Mouse (Mus musculus): ENCODE measurements at regions not wholly inside any gene's neighbourhood (a gene's known extent, or its start where the extent isn't known, plus 50 kb on each side); places are given as distances from the start of the nearest gene placed in this dataset.

DNA sequence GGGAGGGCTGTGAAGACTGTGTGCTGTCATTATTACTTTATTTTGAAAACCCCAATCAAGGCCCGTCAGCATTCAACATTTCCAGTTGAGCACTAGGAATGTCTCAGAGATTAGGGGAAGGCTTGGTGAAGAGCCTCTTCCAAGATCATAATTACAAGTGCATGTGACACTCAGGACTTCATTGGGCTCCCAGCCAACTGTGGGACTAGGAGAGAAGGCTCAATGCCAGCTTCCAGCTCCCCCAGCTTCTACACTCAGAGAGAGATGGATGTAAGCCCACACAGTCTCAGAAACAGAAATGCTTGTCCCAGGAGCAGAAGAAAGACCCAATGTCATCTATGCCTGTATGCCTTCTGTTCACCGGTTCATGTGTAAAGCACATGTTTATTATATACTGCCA lies 169.5 kb downstream of the Ttc32 start:
- peak; percentile 78 for DNase-seq (ENCODE audit: low spot score)
- H3K9ac ChIP-seq (ENCODE audit: low read depth, low read length) = no peak overlapping the region
- no peak overlapping the region for H3K4me2 ChIP-seq (ENCODE audit: low read depth, low read length)
- H3K4me1 ChIP-seq (ENCODE audit: control insufficient read depth, insufficient read depth, low read length) = no peaks in the 10 kb centered on the region; the same call in 1 of the 2 replicates
- no peaks in the 10 kb centered on the region for H3K27me3 ChIP-seq (replicated peaks; ENCODE audit: control insufficient read depth, insufficient read depth, low read length)
- no peak for ATAC-seq (ENCODE audit: low read depth)
- H3K27ac ChIP-seq (replicated peaks; ENCODE audit: low read depth, low read length) = no peak overlapping the region
- H3K4me3 ChIP-seq (ENCODE audit: low read depth, low read length) = no peak overlapping the region
- no peaks in the 10 kb centered on the region for H3K36me3 ChIP-seq (ENCODE audit: control insufficient read depth, insufficient read depth, low read length)
- 53% methylated on average over 2 of the region's 2 CpGs for WGBS
- H3K9me3 ChIP-seq (ENCODE audit: control insufficient read depth, low read length) = no peaks in the 10 kb centered on the region

DNA sequence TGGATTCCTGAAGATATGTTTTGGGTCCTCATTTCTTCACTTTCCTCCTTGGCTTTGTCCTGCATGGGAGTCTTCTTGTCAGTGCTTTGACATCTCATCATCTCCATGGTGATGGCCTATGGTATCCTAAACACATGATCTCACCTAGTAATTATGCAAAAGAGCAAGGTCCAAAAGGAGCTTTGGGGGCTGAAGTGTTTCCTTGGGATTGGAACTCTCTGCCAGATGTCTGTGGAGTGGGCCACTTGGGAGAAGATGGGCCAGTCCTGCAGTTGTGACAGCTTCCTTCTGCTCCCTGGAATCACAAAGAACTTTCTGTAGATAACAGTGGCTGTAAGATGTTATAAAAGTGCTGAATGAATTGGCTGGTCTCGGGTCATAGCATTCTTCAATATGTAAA lies 182.4 kb downstream of the Ttc32 start:
- ATAC-seq (ENCODE audit: low read depth) = no peak
- Histone ChIP-seq H3K9ac (ENCODE audit: low read depth, low read length) (no peak overlapping the region), H3K9me3 (ENCODE audit: control insufficient read depth, low read length) (no peaks in the 10 kb centered on the region), H3K27me3 (replicated peaks; ENCODE audit: control insufficient read depth, insufficient read depth, low read length) (no peaks in the 10 kb centered on the region), H3K4me2 (ENCODE audit: low read depth, low read length) (no peak overlapping the region), H3K4me3 (ENCODE audit: low read depth, low read length) (no peak overlapping the region), H3K36me3 (ENCODE audit: control insufficient read depth, insufficient read depth, low read length) (no peaks in the 10 kb centered on the region), H3K4me1 (ENCODE audit: control insufficient read depth, insufficient read depth, low read length) (no peaks in the 10 kb centered on the region), H3K27ac (replicated peaks; ENCODE audit: low read depth, low read length) (no peak overlapping the region)
- WGBS = 84% methylated on average over 1 of the region's 1 CpGs
- DNase-seq (ENCODE audit: low spot score) = no peak

DNA sequence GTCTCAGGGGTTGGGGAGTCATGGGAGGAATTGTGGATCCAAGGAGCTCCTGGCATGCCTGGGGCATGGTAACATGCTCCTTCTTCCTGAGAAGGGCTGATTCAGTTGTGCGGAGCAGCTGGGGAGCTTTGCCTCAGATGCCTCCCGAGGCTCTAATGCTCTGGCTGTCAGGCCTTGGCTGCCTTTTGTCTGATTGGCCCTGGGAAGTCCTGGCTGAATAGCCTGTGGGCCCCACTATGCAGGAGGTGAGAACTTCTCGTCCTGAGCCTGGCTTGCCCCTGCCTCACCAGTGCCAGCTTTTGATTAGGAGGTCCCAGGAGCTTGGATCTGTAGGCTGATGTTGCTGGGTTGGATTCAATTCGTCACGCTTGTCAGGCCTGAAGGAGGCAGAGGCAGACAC lies 195.2 kb downstream of the Ttc32 start:
- Histone ChIP-seq H3K27me3 (replicated peaks; ENCODE audit: control insufficient read depth, insufficient read depth, low read length) (no peaks in the 10 kb centered on the region), H3K9me3 (ENCODE audit: control insufficient read depth, low read length) (no peaks in the 10 kb centered on the region), H3K4me1 (ENCODE audit: control insufficient read depth, insufficient read depth, low read length) (no peaks in the 10 kb centered on the region), H3K4me3 (ENCODE audit: low read depth, low read length) (no peak overlapping the region), H3K4me2 (ENCODE audit: low read depth, low read length) (no peak overlapping the region), H3K36me3 (ENCODE audit: control insufficient read depth, insufficient read depth, low read length) (no peaks in the 10 kb centered on the region), H3K9ac (ENCODE audit: low read depth, low read length) (no peak overlapping the region), H3K27ac (replicated peaks; ENCODE audit: low read depth, low read length) (no peak overlapping the region)
- WGBS = 47% methylated on average over 5 of the region's 5 CpGs
- ATAC-seq (ENCODE audit: low read depth) (no peak), DNase-seq (ENCODE audit: low spot score) (peak; percentile 55)

- H3K4me1 ChIP-seq (ENCODE audit: control insufficient read depth, insufficient read depth, low read length) = no peaks in the 10 kb centered on the region
- WGBS = 77% methylated on average over 5 of the region's 5 CpGs
- H3K4me3 ChIP-seq (ENCODE audit: low read depth, low read length) = no peak overlapping the region
- no peaks in the 10 kb centered on the region for H3K36me3 ChIP-seq (ENCODE audit: control insufficient read depth, insufficient read depth, low read length)
- H3K4me2 ChIP-seq (ENCODE audit: low read depth, low read length) = no peak overlapping the region
- no peak overlapping the region for H3K27ac ChIP-seq (replicated peaks; ENCODE audit: low read depth, low read length)
- H3K9ac ChIP-seq (ENCODE audit: low read depth, low read length) = no peak overlapping the region
- ATAC-seq (ENCODE audit: low read depth) (no peak), DNase-seq (ENCODE audit: low spot score) (peak; percentile 13)
- H3K9me3 ChIP-seq (ENCODE audit: control insufficient read depth, low read length) = no peaks in the 10 kb centered on the region
- no peaks in the 10 kb centered on the region for H3K27me3 ChIP-seq (replicated peaks; ENCODE audit: control insufficient read depth, insufficient read depth, low read length)
These were observed 198.1 kb downstream of the Ttc32 start for GRCm38 (mm10) chr12:9227901-9228300.

DNA sequence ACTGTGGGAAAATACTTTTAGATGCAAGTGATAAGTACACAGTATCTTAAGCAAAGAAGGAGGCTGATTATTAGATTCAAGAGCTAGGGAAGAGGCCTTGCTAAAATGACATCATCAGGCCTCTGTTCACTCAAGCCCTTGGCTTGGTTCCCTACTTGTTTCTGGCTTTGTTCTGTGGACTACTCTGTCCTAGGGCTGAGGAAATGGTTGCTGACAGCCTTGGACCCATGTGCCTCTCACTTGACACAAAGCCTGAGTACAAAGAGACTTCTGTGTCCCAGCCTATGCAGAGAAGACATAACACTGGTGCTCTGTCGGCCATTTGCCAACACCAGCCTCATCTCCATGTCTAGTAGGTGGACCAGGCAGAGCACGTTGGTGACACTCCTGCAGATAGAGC lies 198.7 kb downstream of the Ttc32 start:
- Histone ChIP-seq H3K4me1 (ENCODE audit: control insufficient read depth, insufficient read depth, low read length) (no peaks in the 10 kb centered on the region), H3K36me3 (ENCODE audit: control insufficient read depth, insufficient read depth, low read length) (no peaks in the 10 kb centered on the region), H3K9me3 (ENCODE audit: control insufficient read depth, low read length) (no peaks in the 10 kb centered on the region), H3K4me2 (ENCODE audit: low read depth, low read length) (no peak overlapping the region), H3K27me3 (replicated peaks; ENCODE audit: control insufficient read depth, insufficient read depth, low read length) (no peaks in the 10 kb centered on the region), H3K4me3 (ENCODE audit: low read depth, low read length) (no peak overlapping the region), H3K27ac (replicated peaks; ENCODE audit: low read depth, low read length) (no peak overlapping the region), H3K9ac (ENCODE audit: low read depth, low read length) (no peak overlapping the region)
- 65% methylated on average over 2 of the region's 2 CpGs for WGBS
- peak; percentile 72 for DNase-seq (ENCODE audit: low spot score)
- ATAC-seq (ENCODE audit: low read depth) = peak; percentile 71

DNA sequence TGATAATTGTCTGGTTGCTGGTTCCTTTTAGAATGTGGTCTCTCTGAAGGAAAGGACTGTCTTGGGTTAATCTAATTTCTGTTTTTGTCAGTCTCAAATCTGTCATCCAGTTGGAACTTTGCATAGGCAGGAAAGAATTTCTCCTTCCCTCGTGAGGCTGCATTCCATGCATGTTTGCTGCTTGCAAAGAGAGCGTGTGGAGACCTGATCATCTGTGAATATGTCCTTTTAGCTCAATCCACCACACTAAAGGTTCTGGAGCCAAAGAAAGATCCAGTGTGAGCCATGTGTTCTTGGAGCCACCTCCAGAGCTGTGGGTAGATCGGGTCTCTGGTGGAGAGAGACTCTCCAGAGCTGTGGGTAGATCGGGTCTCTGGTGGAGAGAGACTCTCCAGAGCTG lies 200.2 kb downstream of the Ttc32 start:
- WGBS = 41% methylated on average over 4 of the region's 4 CpGs
- no peaks in the 10 kb centered on the region for H3K36me3 ChIP-seq (ENCODE audit: control insufficient read depth, insufficient read depth, low read length)
- no peaks in the 10 kb centered on the region for H3K27me3 ChIP-seq (replicated peaks; ENCODE audit: control insufficient read depth, insufficient read depth, low read length)
- DNase-seq (ENCODE audit: low spot score) = peak; percentile 77
- 0 out of 2 replicates have a peak, but pooled peaks have one; percentile 50 for ATAC-seq (ENCODE audit: low read depth)
- no peak overlapping the region for H3K4me3 ChIP-seq (ENCODE audit: low read depth, low read length)
- H3K9me3 ChIP-seq (ENCODE audit: control insufficient read depth, low read length) = no peaks in the 10 kb centered on the region
- no peak overlapping the region for H3K4me2 ChIP-seq (ENCODE audit: low read depth, low read length)
- peak overlapping the region; percentile 3; the same call in 1 of the 2 replicates for H3K27ac ChIP-seq (replicated peaks; ENCODE audit: low read depth, low read length)
- H3K4me1 ChIP-seq (ENCODE audit: control insufficient read depth, insufficient read depth, low read length) = no peaks in the 10 kb centered on the region
- H3K9ac ChIP-seq (ENCODE audit: low read depth, low read length) = no peak overlapping the region

- 0 out of 2 replicates have a peak overlapping the region, but pooled peaks have one; percentile 3 for H3K27ac ChIP-seq (replicated peaks; ENCODE audit: low read depth, low read length)
- DNase-seq (ENCODE audit: low spot score) = no peak
- ATAC-seq (ENCODE audit: low read depth) = no peak
These were observed 200.8 kb downstream of the Ttc32 start for GRCm38 (mm10) chr12:9230576-9230975.

GRCm38 (mm10) chr12:9232431-9232830 lies 202.6 kb downstream of the Ttc32 start:
- H3K4me3 ChIP-seq (ENCODE audit: low read depth, low read length) = no peak overlapping the region
- H3K4me2 ChIP-seq (ENCODE audit: low read depth, low read length) = no peak overlapping the region
- no peaks in the 10 kb centered on the region for H3K36me3 ChIP-seq (ENCODE audit: control insufficient read depth, insufficient read depth, low read length)
- H3K9me3 ChIP-seq (ENCODE audit: control insufficient read depth, low read length) = no peaks in the 10 kb centered on the region
- no peaks in the 10 kb centered on the region for H3K4me1 ChIP-seq (ENCODE audit: control insufficient read depth, insufficient read depth, low read length)
- H3K9ac ChIP-seq (ENCODE audit: low read depth, low read length) = no peak overlapping the region
- DNase-seq (ENCODE audit: low spot score) = no peak
- no peaks in the 10 kb centered on the region for H3K27me3 ChIP-seq (replicated peaks; ENCODE audit: control insufficient read depth, insufficient read depth, low read length)
- no peak overlapping the region for H3K27ac ChIP-seq (replicated peaks; ENCODE audit: low read depth, low read length)
- ATAC-seq (ENCODE audit: low read depth) = no peak

More at GRCm38 (mm10) chr12:9230576-9230975, 200.8 kb downstream of the Ttc32 start:
- H3K4me3 ChIP-seq (ENCODE audit: low read depth, low read length) = no peak overlapping the region
- no peaks in the 10 kb centered on the region for H3K4me1 ChIP-seq (ENCODE audit: control insufficient read depth, insufficient read depth, low read length)
- no peak overlapping the region for H3K9ac ChIP-seq (ENCODE audit: low read depth, low read length)
- H3K36me3 ChIP-seq (ENCODE audit: control insufficient read depth, insufficient read depth, low read length) = no peaks in the 10 kb centered on the region
- WGBS = 65% methylated on average over 5 of the region's 5 CpGs
- H3K9me3 ChIP-seq (ENCODE audit: control insufficient read depth, low read length) = no peaks in the 10 kb centered on the region
- no peaks in the 10 kb centered on the region for H3K27me3 ChIP-seq (replicated peaks; ENCODE audit: control insufficient read depth, insufficient read depth, low read length)
- H3K4me2 ChIP-seq (ENCODE audit: low read depth, low read length) = no peak overlapping the region

GRCm38 (mm10) chr12:9235866-9236265 lies 206.1 kb downstream of the Ttc32 start:
- Histone ChIP-seq H3K4me1 (ENCODE audit: control insufficient read depth, insufficient read depth, low read length) (no peaks in the 10 kb centered on the region), H3K9ac (ENCODE audit: low read depth, low read length) (no peak overlapping the region), H3K36me3 (ENCODE audit: control insufficient read depth, insufficient read depth, low read length) (no peaks in the 10 kb centered on the region), H3K27ac (replicated peaks; ENCODE audit: low read depth, low read length) (no peak overlapping the region), H3K4me2 (ENCODE audit: low read depth, low read length) (no peak overlapping the region), H3K9me3 (ENCODE audit: control insufficient read depth, low read length) (no peaks in the 10 kb centered on the region), H3K4me3 (ENCODE audit: low read depth, low read length) (no peak overlapping the region), H3K27me3 (replicated peaks; ENCODE audit: control insufficient read depth, insufficient read depth, low read length) (no peaks in the 10 kb centered on the region)
- no peak for ATAC-seq (ENCODE audit: low read depth)
- 72% methylated on average over 4 of the region's 4 CpGs for WGBS
- no peak for DNase-seq (ENCODE audit: low spot score)

Data from embryonic facial prominence, embryonic 14.5 days (tissue).